Mouse (Mus musculus): ENCODE data around the gene Gm45140.

Gene Gm45140

GRCm38 (mm10) chr6:87835695-87836094 lies at the start of gene Gm45140:
Gm45140 (minus strand) TSS chr6:87835795.
- DNase-seq = no peak

- no peak for DNase-seq
Observed at GRCm38 (mm10) chr6:87882816-87883215, 47.2 kb upstream of the Gm45140 start.

GRCm38 (mm10) chr6:87882221-87882620 lies 46.6 kb upstream of the Gm45140 start:
- DNase-seq = no peak

GRCm38 (mm10) chr6:87879628-87880027 lies 44.0 kb upstream of the Gm45140 start:
- no peak for DNase-seq

DNA sequence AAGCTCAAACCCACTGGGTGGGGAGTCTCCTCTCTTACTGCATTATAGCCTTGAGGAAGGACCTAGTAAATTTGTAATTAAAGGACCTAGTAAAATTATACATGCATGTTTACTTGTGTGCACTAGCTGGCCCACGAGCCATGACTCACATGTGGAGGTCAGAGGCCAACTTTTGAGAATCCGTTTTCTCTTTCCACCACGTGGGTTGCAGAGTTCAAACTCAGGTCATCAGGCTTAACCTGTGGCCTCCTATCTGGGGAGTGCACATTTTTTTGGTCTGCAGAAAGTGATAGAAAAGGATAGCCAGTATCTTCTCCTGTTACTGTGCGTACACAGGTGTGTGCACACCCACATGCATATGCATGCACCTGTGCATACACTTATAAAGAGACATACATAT lies 43.4 kb upstream of the Gm45140 start:
- DNase-seq = no peak

DNA sequence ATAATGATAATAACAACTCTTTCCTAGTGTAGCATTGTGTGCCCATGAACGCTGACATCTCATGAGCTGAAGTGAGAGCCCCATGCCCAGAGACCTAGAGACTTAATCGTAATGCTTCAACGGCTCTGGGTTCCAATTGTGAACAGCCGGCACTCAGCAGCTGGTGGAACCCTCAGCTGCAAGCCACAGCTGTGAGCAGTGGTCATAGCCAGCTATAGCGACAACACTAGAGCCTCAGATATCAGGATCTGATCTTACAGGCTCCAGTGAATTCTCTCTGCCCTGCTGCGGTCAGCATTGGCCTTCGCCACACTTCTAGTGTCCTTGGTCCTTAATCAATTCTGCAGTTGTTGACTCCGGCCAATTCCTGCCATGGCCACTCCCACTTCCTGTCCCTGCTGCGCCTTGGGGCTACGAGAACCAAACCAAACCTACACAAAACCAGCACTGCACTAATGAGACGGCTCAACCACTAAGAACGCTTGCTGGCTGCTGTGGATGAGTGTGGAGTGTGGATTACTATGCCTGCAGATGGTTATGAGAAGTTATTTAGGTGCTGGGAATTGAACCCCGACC lies 40.6 kb upstream of the Gm45140 start:
- DNase-seq = peak; percentile 75

GRCm38 (mm10) chr6:87875562-87875961 lies 40.0 kb upstream of the Gm45140 start:
- DNase-seq = no peak

- no peak for DNase-seq
Observed at GRCm38 (mm10) chr6:87875083-87875482, 39.5 kb upstream of the Gm45140 start.

DNA sequence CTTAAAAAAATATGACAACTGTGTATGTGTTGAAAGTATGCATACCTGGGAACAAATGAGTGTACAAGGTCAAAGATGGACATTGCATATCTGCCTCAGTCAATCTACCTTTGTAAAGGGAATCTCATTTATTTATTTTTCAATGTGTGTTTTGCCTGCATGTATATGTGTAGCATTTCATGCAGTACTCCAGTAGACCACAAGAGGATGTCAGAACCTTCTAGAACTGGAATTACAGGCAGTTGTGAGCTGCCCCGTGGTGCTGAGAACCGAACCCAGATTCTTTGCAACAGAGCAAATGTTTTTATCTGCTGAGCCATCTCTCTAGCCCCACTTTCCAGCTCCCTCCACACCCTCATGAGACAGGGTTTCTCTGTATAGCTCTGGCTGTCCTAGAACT lies 38.4 kb upstream of the Gm45140 start:
- no peak for DNase-seq

DNA sequence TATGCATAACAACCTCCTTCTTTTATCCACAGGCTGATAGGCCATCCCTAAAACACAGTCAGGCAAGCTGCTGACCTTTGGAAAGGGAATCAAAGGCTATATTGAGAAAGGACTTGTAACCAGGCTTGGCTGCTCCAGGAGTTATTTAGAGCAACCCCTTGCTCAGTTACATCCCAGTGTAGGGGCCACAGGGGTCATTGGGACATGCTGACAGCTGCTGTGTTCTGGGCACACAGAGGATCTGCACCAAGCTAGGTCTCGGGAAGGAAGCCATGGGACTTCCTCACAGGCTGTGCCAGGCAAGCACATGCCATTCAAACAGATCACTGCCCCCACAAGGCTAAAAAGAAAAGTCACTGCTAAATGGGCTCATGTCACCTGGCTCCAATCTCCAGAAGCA lies 37.5 kb upstream of the Gm45140 start:
- DNase-seq = no peak

GRCm38 (mm10) chr6:87871240-87871639 lies 35.6 kb upstream of the Gm45140 start:
- DNase-seq = no peak

- DNase-seq = no peak
Observed at GRCm38 (mm10) chr6:87870440-87870839, 34.8 kb upstream of the Gm45140 start.

GRCm38 (mm10) chr6:87868871-87869506 lies 33.4 kb upstream of the Gm45140 start:
- peak; percentile 86 for DNase-seq

- no peak for DNase-seq
Observed at GRCm38 (mm10) chr6:87867256-87867655, 31.7 kb upstream of the Gm45140 start.

DNA sequence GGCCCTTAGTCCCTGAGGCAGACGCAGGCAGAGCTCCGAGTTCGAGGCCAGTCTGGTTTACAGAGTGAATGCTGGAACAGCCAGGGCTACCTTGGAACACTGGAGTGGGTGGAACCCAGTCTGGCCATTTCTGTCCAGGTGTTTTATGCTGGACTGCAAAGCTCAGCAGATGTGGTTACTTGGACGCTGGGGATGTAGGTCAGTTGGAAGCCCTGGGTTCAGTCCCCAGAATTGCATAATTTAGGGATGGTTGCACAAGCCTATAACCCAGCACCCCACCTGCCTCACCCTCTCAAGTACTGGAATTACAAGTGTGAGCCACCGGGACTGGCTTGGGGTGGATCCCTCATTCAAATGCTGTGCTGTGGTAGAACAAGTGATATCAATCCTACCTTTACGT lies 30.6 kb upstream of the Gm45140 start:
- DNase-seq = no peak

DNA sequence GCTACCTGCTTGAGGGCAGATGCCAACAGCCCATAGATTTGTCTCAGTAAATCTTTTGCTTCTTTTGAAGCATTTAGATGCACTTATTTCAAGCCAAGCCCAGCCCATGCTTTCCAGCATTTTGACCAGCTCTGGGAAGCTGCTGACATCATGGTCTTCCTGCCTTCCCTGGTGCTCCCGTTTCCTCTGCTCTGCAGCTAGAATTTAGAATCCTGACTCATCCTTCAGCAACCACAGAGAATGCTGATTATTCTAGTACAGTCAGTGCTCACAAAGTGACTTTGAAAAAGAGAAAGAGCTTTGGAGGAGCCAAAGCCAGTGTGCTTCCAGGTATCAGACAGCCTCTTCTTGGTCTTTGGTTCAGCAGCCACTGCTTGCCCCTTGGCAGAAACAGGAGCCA lies 21.5 kb upstream of the Gm45140 start:
- no peak for DNase-seq

DNA sequence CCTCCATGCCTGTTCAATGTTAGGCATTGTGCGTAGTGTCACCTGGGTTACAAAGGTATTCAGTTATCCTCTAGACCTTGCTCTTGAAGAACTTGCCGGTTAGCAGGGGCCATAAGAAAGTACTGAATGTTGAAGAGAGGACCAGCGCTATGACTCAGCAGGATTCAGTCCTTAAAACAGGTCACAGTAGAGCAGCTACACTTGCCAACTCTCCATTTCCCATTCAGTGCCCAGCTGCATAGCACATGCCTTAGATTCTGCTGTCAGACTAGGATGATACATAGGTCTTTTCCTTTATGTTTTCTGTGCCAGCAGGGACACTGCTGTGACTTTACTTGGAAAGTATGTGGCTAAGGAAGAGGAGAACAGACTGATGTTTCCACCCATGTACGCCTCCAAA lies 17.9 kb upstream of the Gm45140 start:
- no peak for DNase-seq

GRCm38 (mm10) chr6:87851871-87852270 lies 16.3 kb upstream of the Gm45140 start:
- no peak for DNase-seq

GRCm38 (mm10) chr6:87850900-87851614 lies 15.5 kb upstream of the Gm45140 start, which contains the start of gene Cnbp:
Cnbp (minus strand) TSS chr6:87851106.
- peak; percentile 99 for DNase-seq

- DNase-seq = peak; percentile 76
Observed at GRCm38 (mm10) chr6:87850155-87850899, 14.7 kb upstream of the Gm45140 start.

DNA sequence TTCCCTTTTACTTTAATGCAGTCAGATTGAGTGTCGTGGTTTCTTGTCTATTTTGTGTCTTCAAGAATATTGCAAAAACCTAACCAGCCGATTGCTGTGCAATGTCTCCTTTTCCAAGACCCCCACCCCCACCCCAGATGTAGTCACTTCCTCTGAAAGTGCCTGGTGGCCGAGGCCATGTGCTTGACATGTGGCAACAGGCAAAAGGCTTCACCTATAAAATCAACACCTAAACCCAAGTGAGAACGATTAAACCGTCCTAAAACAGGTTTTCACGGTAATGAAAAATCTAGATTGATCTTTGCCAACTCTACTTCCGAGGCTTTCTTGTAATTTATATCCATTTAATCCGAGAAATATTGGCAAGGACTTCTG lies 14.2 kb upstream of the Gm45140 start:
- no peak for DNase-seq

DNA sequence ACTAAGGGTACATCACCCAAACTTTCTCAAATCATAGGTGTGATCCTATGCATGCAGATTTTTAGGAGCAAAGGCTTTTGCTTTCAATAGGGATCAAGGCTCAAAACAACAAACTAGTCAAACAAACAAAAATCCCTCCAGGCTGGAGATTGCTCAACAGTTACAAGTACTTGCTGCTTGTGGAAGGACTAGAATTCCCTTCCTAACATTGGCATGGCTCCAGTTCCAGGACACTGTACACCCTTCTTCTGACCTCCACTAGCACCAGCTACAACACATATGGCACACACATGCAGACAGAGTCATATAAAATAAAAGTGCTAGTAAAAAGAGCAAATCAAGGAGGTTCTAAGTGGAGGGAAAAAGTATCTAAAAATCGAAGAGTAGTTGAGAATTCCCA lies 11.2 kb upstream of the Gm45140 start:
- no peak for DNase-seq

- DNase-seq = no peak
Observed at GRCm38 (mm10) chr6:87845031-87845695, 9.6 kb upstream of the Gm45140 start.

Measured in kidney, postnatal 10 days (tissue).